Mouse (Mus musculus) lung, adult 2 months (tissue): ENCODE measurements at regions not wholly inside any gene's neighbourhood (a gene's known extent, or its start where the extent isn't known, plus 50 kb on each side); places are given as distances from the start of the nearest gene placed in this dataset.

ENCODE experiments used
- CTCF ChIP-seq: fragments of 200-500 bp; IDR thresholded peaks from 2 replicates; pipeline ENCODE4 v1.5.1; 2011; ENCODE audit warnings: mild to moderate bottlenecking, low read length, control low read depth; ENCODE audit not compliant: insufficient read depth
- POLR2A ChIP-seq: fragments of 200-500 bp; IDR thresholded peaks from 2 replicates; pipeline ENCODE4 v1.6.1; 2011; ENCODE audit warnings: low read depth, mild to moderate bottlenecking, control low read depth, low read length, borderline replicate concordance; ENCODE audit errors: extremely low read depth

DNA sequence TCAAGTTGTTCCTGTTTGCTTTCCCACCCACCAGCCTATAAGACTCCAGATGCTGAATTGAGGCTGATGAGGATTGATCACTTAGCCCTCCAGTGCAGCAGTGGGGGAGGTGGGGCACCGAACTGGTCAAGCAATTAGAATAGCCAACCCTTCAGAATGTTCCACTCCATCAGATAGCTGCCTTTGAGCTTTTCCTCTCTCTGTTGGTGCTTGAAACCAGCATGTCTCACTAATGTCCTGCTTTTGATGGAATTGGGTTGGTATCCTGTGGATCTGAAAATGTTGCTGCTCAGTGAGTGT lies 167.3 kb upstream of the Hey2 start:
- TF ChIP-seq CTCF (no peak), POLR2A (no peak)
